Mouse (Mus musculus) spleen, adult 18-20 months (tissue): Measurements from ENCODE around the gene Cyp3a25.
"Not testable (repeated sequence)": the region's sequence is repeated elsewhere in the genome, so short reads cannot be mapped to it uniquely, and the experiment has no call there.

Experiments
- DNase-seq, 2 experiments: peaks; one replicate each; pipeline ENCODE4 v3.0.0; 2022; ENCODE audit warnings: mixed read lengths in 2 of 2

Gene Cyp3a25

GRCm38 (mm10) chr5:146009509-146009908 lies at the start of gene Cyp3a25:
TSS of gene Cyp3a25 (minus strand) at chr5:146009618.
- DNase-seq = not testable (repeated sequence)

- no peak for DNase-seq
These were observed 11.7 kb upstream of the Cyp3a25 start for GRCm38 (mm10) chr5:146021136-146021535.

GRCm38 (mm10) chr5:146018275-146018674 lies 8.9 kb upstream of the Cyp3a25 start:
- DNase-seq = no peak

- DNase-seq = no peak
These were observed 1.8 kb upstream of the Cyp3a25 start for GRCm38 (mm10) chr5:146011251-146011650.

GRCm38 (mm10) chr5:145967080-145967479 lies 42.3 kb downstream of the Cyp3a25 start:
- DNase-seq = no peak
